Mouse (Mus musculus) liver, embryonic 14.5 days (tissue): ENCODE data around the gene Pde4a.

Source experiments
- CTCF ChIP-seq: IDR thresholded peaks from 2 replicates; pipeline ENCODE4 v1.5.1; 2016; ENCODE audit warnings: antibody characterized with exemption, low read depth, control low read depth
- EP300 ChIP-seq: IDR thresholded peaks from 2 replicates; pipeline ENCODE4 v1.6.1; 2016; ENCODE audit warnings: antibody characterized with exemption, low read depth

DNA sequence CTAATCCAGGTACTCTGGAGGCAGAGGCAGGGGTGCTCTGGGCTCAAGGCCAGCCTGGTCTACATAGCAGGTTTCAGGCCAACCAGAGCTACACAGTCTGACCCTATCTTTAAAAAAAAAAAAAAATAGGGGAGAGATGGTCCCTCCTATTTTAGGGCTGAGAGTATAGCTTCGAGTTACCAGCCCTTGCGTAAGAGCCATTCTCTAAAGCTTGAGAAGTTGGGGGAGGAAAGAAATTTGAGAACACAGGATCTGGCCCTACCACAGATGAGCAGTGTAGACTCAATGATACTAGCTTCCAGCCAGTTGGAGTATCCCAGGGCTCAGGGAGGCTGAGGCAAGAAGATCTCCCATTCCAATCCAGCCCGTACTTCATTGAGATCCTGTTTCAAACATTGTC, 28.3 kb downstream of the Pde4a start:
- TF ChIP-seq CTCF, result no peak
- no peak for TF ChIP-seq EP300
